Mouse (Mus musculus): ENCODE data around the gene BC034090. TPM values are rescaled to one million over a fixed set of nuclear protein-coding genes. Genes with fewer than 3 reads are reported as not detected.

The BC034090 gene
- total RNA-seq, 2 experiments from 2014 or later: 7.9 to 8.2 TPM

DNA sequence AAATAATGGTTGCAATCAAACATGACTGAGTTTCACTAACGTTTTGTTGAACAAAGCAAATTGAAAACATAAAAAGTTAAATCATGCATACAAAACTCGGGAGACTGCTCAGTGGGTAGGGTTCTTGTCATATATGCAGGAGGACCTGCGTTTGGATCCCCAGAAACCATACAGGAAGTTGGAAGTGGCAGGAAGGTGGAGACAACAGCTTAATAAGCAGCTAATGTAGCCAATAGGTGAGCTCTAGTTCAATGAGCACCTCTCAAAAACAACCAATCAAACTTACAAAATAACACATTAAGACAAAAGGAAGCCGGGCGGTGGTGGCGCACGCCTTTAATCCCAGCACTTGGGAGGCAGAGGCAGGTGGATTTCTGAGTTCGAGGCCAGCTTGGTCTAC lies 10.1 kb upstream of the BC034090 start:
- no peak for DNase-seq (ENCODE audit: low spot score in 2 of 2)
- H3K27ac ChIP-seq: no peak overlapping the region
- TF ChIP-seq CTCF (conservative IDR thresholded peaks at IDR 0.05): no peak
- H3K4me3 ChIP-seq: no peak overlapping the region

- Histone ChIP-seq H3K27ac (peak overlapping the region; percentile 51; the same call in 1 of the 2 replicates), H3K4me3 (no peak overlapping the region)
- no peak for TF ChIP-seq CTCF (conservative IDR thresholded peaks at IDR 0.05)
- DNase-seq (ENCODE audit: low spot score in 2 of 2): no peak
These were observed 8.9 kb upstream of the BC034090 start for GRCm38 (mm10) chr1:155253126-155253525.

DNA sequence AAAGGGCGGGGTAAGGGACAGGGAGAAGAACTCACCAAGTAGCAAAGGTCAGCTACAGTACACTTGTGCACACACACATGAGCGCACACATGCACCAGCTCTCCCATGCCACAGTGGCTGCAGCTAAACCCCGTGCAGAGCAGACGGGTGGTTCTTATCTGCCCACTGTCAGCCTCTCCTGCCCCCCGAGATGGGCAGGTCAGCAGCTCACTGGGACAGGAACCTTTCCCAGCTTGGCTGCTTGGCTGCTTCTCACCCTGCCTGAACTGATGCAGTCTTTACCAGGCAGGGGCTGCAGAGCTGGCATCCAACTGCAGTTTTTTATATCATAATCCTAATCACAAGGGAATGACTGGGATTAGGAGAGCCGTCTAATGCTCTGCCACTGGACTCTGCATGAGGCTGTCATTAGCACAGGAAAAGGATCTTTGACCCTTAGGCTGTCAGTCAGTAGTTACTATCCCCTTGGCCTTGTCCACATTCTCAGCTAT lies 8.4 kb upstream of the BC034090 start:
- TF ChIP-seq CTCF (conservative IDR thresholded peaks at IDR 0.05): no peak
- DNase-seq (ENCODE audit: low spot score in 2 of 2): no peak
- Histone ChIP-seq H3K4me3 (no peak overlapping the region), H3K27ac (peak overlapping the region; percentile 51; the same call in 1 of the 2 replicates)

DNA sequence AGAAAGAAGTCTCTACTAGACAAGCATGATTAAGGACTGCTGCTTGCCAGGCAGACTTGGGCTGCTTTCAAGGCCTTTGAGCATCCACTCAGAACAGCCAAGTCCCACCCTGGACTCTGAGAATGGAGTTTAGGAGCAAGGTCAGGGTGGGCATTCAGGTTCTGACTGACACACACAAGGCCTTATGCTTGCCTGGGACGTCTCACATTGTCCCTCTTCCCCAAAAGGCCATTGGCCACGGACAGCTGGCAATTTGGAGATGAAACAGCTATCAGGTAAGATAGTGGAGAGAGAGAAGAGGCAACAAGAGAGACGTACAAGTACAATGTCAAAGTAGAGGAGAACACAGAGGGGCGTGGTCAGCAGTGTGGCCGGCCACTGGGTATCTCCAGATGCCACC lies 7.4 kb upstream of the BC034090 start:
- no peak for DNase-seq (ENCODE audit: low spot score in 2 of 2)
- TF ChIP-seq CTCF (conservative IDR thresholded peaks at IDR 0.05): no peak
- Histone ChIP-seq H3K4me3 (no peak overlapping the region), H3K27ac (no peak overlapping the region)

DNA sequence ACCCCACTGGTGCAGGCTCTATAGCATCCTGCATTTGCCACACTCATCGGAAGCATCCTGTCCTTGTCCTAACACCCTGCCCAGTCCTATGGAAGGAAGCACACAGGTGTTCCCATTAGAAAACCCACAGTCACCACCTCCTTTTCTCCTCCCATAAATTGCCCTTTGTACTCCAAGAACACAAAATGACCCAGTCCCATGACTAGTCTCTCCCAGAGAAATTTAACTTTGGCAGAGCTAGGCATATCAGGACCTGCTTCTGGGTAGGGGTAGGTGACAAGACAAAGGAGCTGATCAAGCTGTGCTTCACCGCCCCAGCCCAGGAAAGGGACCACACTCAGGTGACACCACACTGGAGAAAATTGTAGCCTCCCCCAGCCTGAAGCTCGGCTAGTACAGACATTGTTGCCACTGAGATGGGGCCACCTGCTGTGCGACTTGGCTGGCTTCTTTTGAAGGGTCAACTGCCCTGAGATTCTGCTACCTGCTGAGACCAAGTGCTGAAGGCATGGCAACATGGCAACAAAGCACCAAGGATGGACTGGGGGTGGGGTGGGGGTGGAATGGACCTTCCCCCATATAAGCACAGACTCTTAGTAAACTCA lies 6.4 kb upstream of the BC034090 start:
- H3K4me3 ChIP-seq: no peak overlapping the region
- no peak for DNase-seq (ENCODE audit: low spot score in 2 of 2)
- TF ChIP-seq CTCF (conservative IDR thresholded peaks at IDR 0.05): no peak
- H3K27ac ChIP-seq: no peak overlapping the region

DNA sequence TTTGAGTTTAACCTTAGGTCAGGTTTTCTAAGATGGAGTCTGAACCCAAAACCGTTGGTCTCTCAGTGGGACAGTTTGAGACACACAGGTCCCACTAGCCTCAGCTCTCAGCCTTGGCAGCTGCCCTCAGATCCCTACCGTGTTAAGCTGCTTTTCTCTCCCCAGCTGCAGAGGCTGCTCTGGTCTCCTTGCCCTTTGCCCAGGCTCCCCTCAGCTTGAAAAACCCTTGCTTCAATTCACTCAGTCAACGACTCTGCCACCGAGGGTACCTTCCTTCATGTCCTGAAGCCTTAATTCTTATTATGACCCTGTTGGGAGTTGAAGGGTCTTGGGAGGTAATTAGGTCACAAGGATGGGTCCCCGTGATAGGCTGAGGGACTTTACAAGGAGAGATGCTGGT lies 5.7 kb upstream of the BC034090 start:
- Histone ChIP-seq H3K27ac (no peak overlapping the region), H3K4me3 (no peak overlapping the region)
- TF ChIP-seq CTCF (conservative IDR thresholded peaks at IDR 0.05): no peak
- DNase-seq (ENCODE audit: low spot score in 2 of 2): no peak

GRCm38 (mm10) chr1:155248041-155248440 lies 3.8 kb upstream of the BC034090 start:
- H3K4me3 ChIP-seq: no peak overlapping the region
- DNase-seq (ENCODE audit: low spot score in 2 of 2): no peak
- TF ChIP-seq CTCF (conservative IDR thresholded peaks at IDR 0.05): no peak
- no peak overlapping the region for H3K27ac ChIP-seq

DNA sequence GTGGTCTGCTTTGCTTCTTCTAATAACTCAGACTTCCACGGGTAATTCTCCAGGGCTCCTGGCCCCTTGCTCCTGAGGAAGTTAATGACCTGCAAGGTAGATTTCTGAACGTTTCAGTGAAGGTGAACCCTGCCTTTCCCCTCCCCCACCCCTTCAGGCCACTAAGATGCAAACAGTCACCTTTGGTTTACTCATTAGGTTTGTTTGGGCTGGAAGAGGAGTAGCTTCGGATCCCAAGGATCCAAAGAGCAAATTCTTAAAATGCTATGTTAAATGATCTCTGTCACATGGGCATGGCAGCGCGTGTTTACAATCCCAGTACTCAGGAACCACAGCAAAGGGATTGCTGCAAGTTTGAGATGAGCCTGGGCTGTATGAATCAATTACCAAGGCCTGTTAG lies 3.2 kb upstream of the BC034090 start:
- DNase-seq (ENCODE audit: low spot score in 2 of 2): no peak
- Histone ChIP-seq H3K4me3 (no peak overlapping the region), H3K27ac (no peak overlapping the region)
- TF ChIP-seq CTCF (conservative IDR thresholded peaks at IDR 0.05): no peak

- TF ChIP-seq CTCF (conservative IDR thresholded peaks at IDR 0.05): no peak
- Histone ChIP-seq H3K4me3 (no peak overlapping the region; the same call in 1 of the 2 replicates), H3K27ac (no peak overlapping the region)
- no peak for DNase-seq (ENCODE audit: low spot score in 2 of 2)
These were observed 1.3 kb upstream of the BC034090 start for GRCm38 (mm10) chr1:155245516-155245915.

GRCm38 (mm10) chr1:155244771-155245211 lies 547 bp upstream of the BC034090 start:
- H3K4me3 ChIP-seq: peak overlapping the region; percentile 54
- no peak for TF ChIP-seq CTCF (conservative IDR thresholded peaks at IDR 0.05)
- peak in 1 of 2 experiments; percentile 3 for DNase-seq (ENCODE audit: low spot score in 2 of 2)
- peak overlapping the region; percentile 83 for H3K27ac ChIP-seq

GRCm38 (mm10) chr1:155242488-155242745 lies 1.8 kb downstream of the BC034090 start:
- no peak for DNase-seq (ENCODE audit: low spot score in 2 of 2)
- TF ChIP-seq CTCF (conservative IDR thresholded peaks at IDR 0.05): no peak
- Histone ChIP-seq H3K4me3 (no peak overlapping the region), H3K27ac (no peak overlapping the region)

DNA sequence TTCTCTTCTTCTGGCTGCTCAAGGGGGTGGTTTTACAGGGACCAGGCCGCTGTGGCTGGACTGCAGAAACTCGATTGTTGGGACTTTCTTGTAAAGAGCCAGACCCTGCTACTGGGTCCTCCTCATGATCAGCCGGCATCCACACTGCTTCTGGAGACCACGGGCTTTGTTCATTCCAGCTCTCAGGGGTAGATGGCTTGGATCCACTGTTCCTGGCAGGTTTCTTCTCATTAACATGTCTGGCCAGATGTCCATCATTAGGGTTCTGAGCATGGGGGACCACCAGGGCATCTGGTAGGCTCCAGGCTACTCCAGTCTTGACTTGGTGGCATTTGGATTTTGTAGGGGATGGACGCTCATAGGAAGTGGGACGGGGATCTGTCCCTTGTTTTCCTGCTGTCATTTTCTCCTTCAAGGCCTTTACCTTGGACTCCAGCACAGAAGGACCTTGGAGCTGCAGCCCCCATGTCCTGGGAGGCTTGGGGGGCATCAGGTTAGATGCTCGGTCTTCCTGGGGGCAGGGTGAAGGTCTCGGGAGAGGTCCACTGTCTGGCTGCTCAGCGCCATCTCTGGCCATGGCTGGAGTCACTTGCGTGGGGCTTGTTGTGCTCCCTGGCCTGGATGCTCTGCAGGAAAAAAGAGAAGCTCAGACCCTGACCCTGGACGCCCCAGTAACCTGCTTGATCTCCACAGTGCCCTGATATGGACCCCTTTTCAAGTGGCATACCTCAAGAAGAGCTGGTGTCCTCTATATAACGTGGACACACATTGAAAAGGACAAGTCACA lies 2.4 kb downstream of the BC034090 start:
- Histone ChIP-seq H3K4me3 (no peak overlapping the region), H3K27ac (0 out of 2 replicates have a peak overlapping the region, but pooled peaks have one; percentile 39)
- no peak for DNase-seq (ENCODE audit: low spot score in 2 of 2)
- 0 out of 2 replicates have a peak, but pooled peaks have one; percentile 12 for TF ChIP-seq CTCF (conservative IDR thresholded peaks at IDR 0.05)

DNA sequence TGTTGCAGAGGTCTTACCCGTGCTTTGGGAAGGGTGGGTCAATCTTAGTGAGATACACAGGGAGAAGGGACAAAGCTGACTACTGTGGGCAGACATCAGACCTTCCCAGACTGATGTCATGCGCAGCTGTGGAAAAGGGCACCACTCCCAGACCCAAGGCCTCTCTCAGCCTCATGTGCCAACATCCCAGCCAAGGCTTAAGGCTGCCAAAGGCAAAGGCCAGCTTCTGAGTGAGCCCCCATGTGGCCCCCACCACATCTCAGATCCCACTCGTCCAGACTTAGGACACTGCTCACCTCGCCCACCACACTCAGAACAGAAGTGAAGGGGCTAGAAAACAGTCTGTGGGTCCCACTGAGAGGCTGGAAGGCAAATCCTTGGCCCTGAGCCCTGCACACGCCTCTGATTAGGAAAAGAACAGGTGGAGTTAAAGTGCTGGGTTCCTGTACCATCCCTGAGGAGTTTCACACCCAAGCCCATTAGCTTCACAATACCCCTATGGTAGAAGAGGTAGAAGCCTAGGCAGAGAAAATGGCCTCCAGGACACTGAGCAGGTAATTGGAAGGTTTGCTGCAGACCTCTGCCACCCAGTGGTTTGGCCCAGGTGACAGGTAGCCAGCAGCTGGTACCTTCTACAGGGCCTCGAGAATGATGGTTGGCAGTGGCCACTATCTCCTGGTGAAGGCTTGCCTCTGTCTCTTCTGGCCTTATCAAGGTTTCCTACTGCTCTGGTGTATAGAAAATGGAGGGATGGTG lies 4.1 kb downstream of the BC034090 start:
- DNase-seq (ENCODE audit: low spot score in 2 of 2): no peak
- no peak for TF ChIP-seq CTCF (conservative IDR thresholded peaks at IDR 0.05)
- H3K4me3 ChIP-seq: no peak overlapping the region
- peak overlapping the region; percentile 77 for H3K27ac ChIP-seq
